Mouse (Mus musculus) CD4-positive naive resting alpha-beta T cell, adult 76 days (primary cell): ENCODE data around the gene Ttc32. TPM values are rescaled to one million over a fixed set of nuclear protein-coding genes. Genes with fewer than 3 reads are reported as not detected.

ENCODE experiments used
- total RNA-seq: library from RNA; stranded (reverse); gene quantifications from one replicate; pipeline ENCODE4 v1.2.4, GENCODE M21; 2023

The Ttc32 gene
- total RNA-seq: 10.3 TPM

GRCm38 (mm10) chr12:9029888-9030723 is at the start of gene Ttc32:
Ttc32 (plus strand) TSS chr12:9029997.

Other genes with a start within 250 kb of the Ttc32 start
- 80.6 TPM for gene Laptm4a, start 108.3 kb upstream of the Ttc32 start, total RNA-seq
- gene Matn3, start 82.1 kb upstream of the Ttc32 start, total RNA-seq: not detected
- gene Wdr35, start 56.1 kb upstream of the Ttc32 start, total RNA-seq: 0.85 TPM